Mouse (Mus musculus) midbrain, embryonic 11.5 days (tissue): ENCODE data around the gene Cdk17. TPM values are rescaled to one million over a fixed set of nuclear protein-coding genes. Genes with fewer than 3 reads are reported as not detected.

Source experiments
- ATAC-seq: fragments of 200-750 bp; cut with Nextera tagmentation; 2 replicates; pipeline ENCODE4 v1.8.0; 2017; ENCODE audit warnings: moderate TSS enrichment, moderate library complexity; ENCODE audit not compliant: low FRiP score
- DNase-seq: peaks from one replicate; pipeline ENCODE4 v3.0.0; 2015; ENCODE audit warnings: low spot score; ENCODE audit errors: missing footprints
- H3K27ac ChIP-seq: fragments of 300-500 bp; sonication (generic); 2 replicates; pipeline ENCODE4 v1.5.1; 2014; ENCODE audit warnings: low read depth, low read length
- H3K27me3 ChIP-seq: fragments of 300-500 bp; sonication (generic); 2 replicates; pipeline ENCODE4 v1.6.1; 2014; ENCODE audit warnings: mild to moderate bottlenecking, low read length, moderate library complexity, mixed read lengths; ENCODE audit not compliant: control insufficient read depth, insufficient read depth
- H3K36me3 ChIP-seq: fragments of 300-500 bp; sonication (generic); 2 replicates; pipeline ENCODE4 v1.6.1; 2014; ENCODE audit warnings: mild to moderate bottlenecking, low read length, moderate library complexity, mixed read lengths; ENCODE audit not compliant: control insufficient read depth, insufficient read depth
- H3K4me1 ChIP-seq: fragments of 300-500 bp; sonication (generic); 2 replicates; pipeline ENCODE4 v1.6.1; 2014; ENCODE audit warnings: low read length; ENCODE audit not compliant: control insufficient read depth, insufficient read depth
- H3K4me2 ChIP-seq: fragments of 300-500 bp; sonication (generic); 2 replicates; pipeline ENCODE4 v1.6.1; 2014; ENCODE audit warnings: mild to moderate bottlenecking, moderate library complexity
- H3K4me3 ChIP-seq: fragments of 300-500 bp; sonication (generic); 2 replicates; pipeline ENCODE4 v1.5.1; 2014; ENCODE audit warnings: low read depth, low read length
- H3K9ac ChIP-seq: fragments of 300-500 bp; sonication (generic); 2 replicates; pipeline ENCODE4 v1.6.1; 2014; ENCODE audit warnings: low read length
- H3K9me3 ChIP-seq: fragments of 300-500 bp; sonication (generic); 2 replicates; pipeline ENCODE4 v1.6.1; 2016; ENCODE audit warnings: low read length; ENCODE audit not compliant: control insufficient read depth
- WGBS: fragments of 180-500 bp; shearing (Covaris S2); extraction: QIAGEN DNeasy Blood & Tissue Kit; methylation state at CpG from one replicate; pipeline ENCODE4 v1.1.7; 2014; 5-methylcytosine and 5-hydroxymethylcytosine counted together
- polyA plus RNA-seq: library from polyadenylated mRNA; unstranded; fragments of >200 nt; fragmentation: Nextera tagmentation; extraction: Ambion mirVana; gene quantifications from 2 replicates; pipeline ENCODE4 v1.2.1, GENCODE M21; 2014

Cdk17 gene
- polyA plus RNA-seq, 1 experiment from 2014 or later: 36.8 TPM

DNA sequence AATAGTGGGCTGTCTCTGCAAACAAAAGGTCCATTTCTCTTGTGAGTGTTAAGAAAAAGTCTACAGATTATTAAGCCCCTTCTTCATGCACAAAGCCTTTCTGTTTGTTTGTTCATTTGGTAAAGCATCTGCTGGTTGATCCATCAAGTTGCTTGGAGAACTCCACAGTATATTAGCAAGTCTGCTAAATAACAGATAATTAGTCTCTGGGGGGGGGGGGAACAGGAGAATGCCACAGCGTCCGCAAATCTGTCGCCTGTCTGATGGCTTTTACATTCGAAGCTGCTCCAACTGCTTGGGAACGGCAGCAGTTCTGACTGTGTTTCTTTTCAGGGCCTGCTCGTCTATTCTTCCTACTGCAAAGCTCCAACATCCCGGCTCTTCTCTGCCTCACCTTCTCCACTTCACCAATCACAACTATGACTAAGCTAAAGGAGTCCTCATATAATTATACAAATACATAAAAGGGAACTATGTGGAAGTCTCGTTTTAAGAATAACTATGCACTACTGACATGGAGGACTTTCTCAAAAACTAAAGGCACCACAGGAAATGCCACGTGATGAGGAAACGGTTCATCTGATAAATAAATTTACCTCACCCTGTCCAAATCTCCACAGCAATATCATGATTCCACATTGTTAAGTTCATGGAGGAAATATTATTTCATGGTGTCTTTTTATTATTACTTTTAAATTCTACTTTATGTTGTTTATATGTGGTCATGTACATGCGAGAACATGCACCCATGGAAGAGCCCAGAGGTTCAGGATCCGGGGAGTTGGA is 38.1 kb upstream of the Cdk17 start:
- H3K27me3 ChIP-seq: no peaks in the 10 kb centered on the region
- DNase-seq (no peak), ATAC-seq (no peak)
- no peaks in the 10 kb centered on the region for H3K4me1 ChIP-seq
- no peaks in the 10 kb centered on the region for H3K36me3 ChIP-seq
- WGBS: 82% methylated on average over 12 of the region's 12 CpGs
- no peak overlapping the region for H3K4me2 ChIP-seq
- no peak overlapping the region for H3K27ac ChIP-seq
- H3K9ac ChIP-seq: no peak overlapping the region
- no peak overlapping the region for H3K4me3 ChIP-seq
- no peaks in the 10 kb centered on the region for H3K9me3 ChIP-seq

GRCm38 (mm10) chr10:93123310-93123709 is 37.4 kb upstream of the Cdk17 start:
- no peak overlapping the region for H3K4me2 ChIP-seq
- H3K9ac ChIP-seq: no peak overlapping the region
- no peaks in the 10 kb centered on the region for H3K36me3 ChIP-seq
- DNase-seq: no peak
- 83% methylated on average over 4 of the region's 4 CpGs for WGBS
- ATAC-seq: no peak
- H3K9me3 ChIP-seq: no peaks in the 10 kb centered on the region
- no peak overlapping the region for H3K4me3 ChIP-seq
- no peaks in the 10 kb centered on the region for H3K27me3 ChIP-seq
- no peaks in the 10 kb centered on the region for H3K4me1 ChIP-seq
- no peak overlapping the region for H3K27ac ChIP-seq

- H3K4me1 ChIP-seq: no peaks in the 10 kb centered on the region
- no peaks in the 10 kb centered on the region for H3K27me3 ChIP-seq
- H3K9ac ChIP-seq: no peak overlapping the region
- ATAC-seq: no peak
- H3K4me2 ChIP-seq: no peak overlapping the region
- H3K27ac ChIP-seq: no peak overlapping the region
- DNase-seq: no peak
- no peak overlapping the region for H3K4me3 ChIP-seq
- WGBS: 78% methylated on average over 12 of the region's 12 CpGs
- H3K9me3 ChIP-seq: no peaks in the 10 kb centered on the region
- no peaks in the 10 kb centered on the region for H3K36me3 ChIP-seq
Observed at GRCm38 (mm10) chr10:93123957-93124613, 36.6 kb upstream of the Cdk17 start.

DNA sequence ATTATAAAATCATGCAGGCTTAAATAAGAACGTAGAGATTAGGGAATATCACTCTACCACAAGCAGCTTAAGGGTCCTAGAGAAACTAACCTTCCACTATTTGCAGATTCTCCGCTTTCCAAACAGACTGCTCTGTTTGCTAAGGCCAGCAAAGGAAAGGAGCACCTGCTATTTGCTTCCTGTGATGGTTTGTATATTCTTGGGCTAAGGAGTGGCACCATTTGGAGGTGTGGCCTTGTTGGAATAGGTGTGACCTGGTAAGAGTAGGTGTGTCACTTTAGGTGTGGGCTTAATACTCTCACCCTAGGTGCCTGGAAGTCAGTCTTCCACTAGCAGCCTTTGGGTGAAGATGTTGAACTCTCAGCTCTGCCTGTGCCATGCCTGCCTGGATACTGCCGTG is 34.6 kb upstream of the Cdk17 start:
- no peak overlapping the region for H3K27ac ChIP-seq
- no peak for ATAC-seq
- WGBS: 88% methylated on average over 3 of the region's 3 CpGs

DNA sequence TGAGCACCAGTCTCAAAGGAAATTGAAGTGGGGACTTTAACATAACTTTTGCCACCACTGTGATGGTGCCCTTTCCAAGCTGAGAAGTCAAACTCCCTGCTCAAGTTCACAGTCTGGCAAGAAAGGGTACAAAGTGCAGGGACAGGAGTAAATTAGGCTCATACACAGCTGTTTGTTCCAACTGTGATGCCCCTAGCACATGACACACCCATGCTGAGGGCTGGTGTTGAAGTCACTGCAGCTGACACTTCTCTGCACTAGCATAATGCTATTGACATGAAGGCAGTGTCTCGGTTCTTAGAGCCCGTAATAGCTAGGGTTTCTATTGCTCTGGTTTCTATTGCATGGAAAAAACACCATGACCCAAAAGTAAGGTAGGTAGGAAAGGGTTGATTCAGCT is 32.1 kb upstream of the Cdk17 start:
- 0 out of 2 replicates have a peak, but pooled peaks cover 3% of the 10 kb centered on the region for H3K4me1 ChIP-seq
- WGBS: 87% methylated on average over 2 of the region's 2 CpGs
- H3K27me3 ChIP-seq: no peaks in the 10 kb centered on the region
- no peaks in the 10 kb centered on the region for H3K9me3 ChIP-seq
- H3K4me3 ChIP-seq: no peak overlapping the region
- ATAC-seq (no peak), DNase-seq (no peak)
- H3K36me3 ChIP-seq: no peaks in the 10 kb centered on the region
- H3K4me2 ChIP-seq: no peak overlapping the region
- H3K9ac ChIP-seq: no peak overlapping the region
- H3K27ac ChIP-seq: no peak overlapping the region

More for the DNA sequence above, 34.6 kb upstream of the Cdk17 start:
- 0 out of 2 replicates have a peak, but pooled peaks cover 3% of the 10 kb centered on the region for H3K4me1 ChIP-seq
- DNase-seq: no peak
- no peaks in the 10 kb centered on the region for H3K9me3 ChIP-seq
- H3K27me3 ChIP-seq: no peaks in the 10 kb centered on the region
- no peaks in the 10 kb centered on the region for H3K36me3 ChIP-seq
- H3K4me3 ChIP-seq: no peak overlapping the region
- H3K9ac ChIP-seq: no peak overlapping the region
- H3K4me2 ChIP-seq: no peak overlapping the region

DNA sequence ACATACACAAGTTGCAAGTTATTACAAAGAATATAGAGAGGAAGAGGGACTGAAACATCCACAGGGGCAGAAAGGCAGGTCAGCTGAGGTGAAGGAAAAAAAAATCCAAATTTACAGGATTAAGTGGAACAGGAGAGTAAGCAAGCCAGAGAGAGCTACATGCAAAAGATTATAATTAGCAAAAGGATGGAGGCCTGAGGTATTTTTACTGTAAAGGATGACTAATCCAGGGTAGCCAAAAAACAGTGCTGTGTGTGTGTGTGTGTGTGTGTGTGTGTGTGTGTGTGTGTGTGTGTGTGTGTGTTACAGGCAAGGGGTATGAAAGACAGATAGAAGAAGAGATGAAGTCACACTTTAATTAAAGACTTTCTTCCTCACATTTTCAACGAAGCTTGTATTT is 31.3 kb upstream of the Cdk17 start:
- H3K4me2 ChIP-seq: no peak overlapping the region
- H3K36me3 ChIP-seq: no peaks in the 10 kb centered on the region
- no peak for ATAC-seq
- no peaks in the 10 kb centered on the region for H3K9me3 ChIP-seq
- H3K4me3 ChIP-seq: no peak overlapping the region
- no peak overlapping the region for H3K9ac ChIP-seq
- WGBS: 96% methylated on average over 1 of the region's 1 CpGs
- H3K27ac ChIP-seq: no peak overlapping the region
- H3K27me3 ChIP-seq: no peaks in the 10 kb centered on the region
- 0 out of 2 replicates have a peak, but pooled peaks cover 3% of the 10 kb centered on the region for H3K4me1 ChIP-seq
- no peak for DNase-seq

DNA sequence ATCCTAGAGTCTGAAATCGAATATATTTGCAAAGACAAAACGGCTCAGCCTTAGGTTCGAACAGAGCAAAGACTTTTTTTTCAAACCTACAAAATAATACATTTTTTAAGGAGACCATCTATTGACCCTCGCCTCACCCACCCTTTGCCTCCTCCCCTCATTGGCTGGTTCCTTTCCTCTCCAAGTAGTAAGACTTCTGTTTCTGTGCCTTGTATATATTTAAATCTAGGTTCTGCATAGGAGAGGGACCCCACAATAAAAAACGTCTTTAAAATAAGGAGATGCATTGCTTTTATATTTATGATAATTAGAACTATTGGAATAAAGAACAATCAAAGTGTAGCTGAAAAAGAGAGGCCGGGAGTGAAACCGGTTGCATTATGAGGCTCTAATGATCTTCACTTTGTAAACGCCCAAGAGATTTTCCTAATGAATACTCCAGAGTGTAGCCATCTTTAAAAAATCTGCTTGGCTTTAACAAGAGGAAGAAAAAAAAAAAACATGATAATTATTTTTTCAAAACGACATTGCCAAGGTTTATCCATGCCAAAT is 30.7 kb upstream of the Cdk17 start:
- no peak overlapping the region for H3K9ac ChIP-seq
- 0 out of 2 replicates have a peak, but pooled peaks cover 3% of the 10 kb centered on the region for H3K4me1 ChIP-seq
- ATAC-seq (no peak), DNase-seq (no peak)
- no peak overlapping the region for H3K4me2 ChIP-seq
- no peak overlapping the region for H3K27ac ChIP-seq
- H3K36me3 ChIP-seq: no peaks in the 10 kb centered on the region
- 63% methylated on average over 9 of the region's 9 CpGs for WGBS
- H3K9me3 ChIP-seq: no peaks in the 10 kb centered on the region
- no peak overlapping the region for H3K4me3 ChIP-seq
- H3K27me3 ChIP-seq: no peaks in the 10 kb centered on the region

GRCm38 (mm10) chr10:93130456-93130940 is 30.2 kb upstream of the Cdk17 start:
- Histone ChIP-seq H3K36me3 (no peaks in the 10 kb centered on the region), H3K9ac (no peak overlapping the region), H3K4me2 (no peak overlapping the region), H3K4me3 (no peak overlapping the region), H3K9me3 (no peaks in the 10 kb centered on the region), H3K27ac (no peak overlapping the region), H3K4me1 (0 out of 2 replicates have a peak, but pooled peaks cover 3% of the 10 kb centered on the region), H3K27me3 (no peaks in the 10 kb centered on the region)
- ATAC-seq (no peak), DNase-seq (no peak)
- WGBS: 43% methylated on average over 10 of the region's 10 CpGs
